Mouse (Mus musculus): ENCODE results near the gene Aaas.

DNA sequence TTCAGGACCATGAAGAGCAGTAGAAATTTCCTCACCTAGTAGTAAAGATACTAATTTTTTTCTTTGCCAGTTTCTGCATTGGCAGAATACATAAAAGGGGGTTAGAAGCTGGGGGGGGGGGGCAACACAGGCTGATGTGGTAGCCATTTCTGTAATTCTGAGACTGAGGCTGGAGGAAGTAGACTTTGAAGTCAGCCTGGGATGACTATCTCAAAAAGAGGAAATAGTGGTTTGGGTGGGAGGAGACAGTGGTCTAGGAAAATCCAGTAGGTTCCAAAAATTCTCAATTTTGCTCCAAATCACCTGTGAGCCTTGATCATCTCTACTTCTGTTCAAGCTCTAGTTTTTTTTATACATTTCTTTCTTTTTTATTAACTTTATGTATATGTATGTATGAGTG is 39.1 kb downstream of the Aaas start:
- TF ChIP-seq CTCF (IDR thresholded peaks at IDR 0.05; ENCODE audit: control insufficient read depth, insufficient read depth, insufficient replicate concordance, low read depth, low read length) (no peak), POLR2A (IDR thresholded peaks at IDR 0.05; ENCODE audit: control insufficient read depth, low read depth, low read length) (no peak)

Measured in testis, adult 2 months (tissue).